Mouse (Mus musculus): ENCODE measurements at regions not wholly inside any gene's neighbourhood (a gene's known extent, or its start where the extent isn't known, plus 50 kb on each side); places are given as distances from the start of the nearest gene placed in this dataset.

- WGBS, result 53% methylated on average over 2 of the region's 2 CpGs
- DNase-seq (ENCODE audit: low spot score) (no peak), ATAC-seq (replicated peaks; ENCODE audit: insufficient number of reproducible peaks, low FRiP score, low TSS enrichment, low read depth) (no peak)
- Histone ChIP-seq H3K9me3 (replicated peaks; ENCODE audit: control insufficient read depth, low read length) (no peaks in the 10 kb centered on the region), H3K27me3 (ENCODE audit: control insufficient read depth, insufficient read depth, low read length) (no peaks in the 10 kb centered on the region), H3K4me2 (ENCODE audit: low read depth, low read length) (no peak overlapping the region), H3K9ac (replicated peaks; ENCODE audit: low read length) (no peak overlapping the region), H3K4me3 (ENCODE audit: low read depth, low read length) (no peak overlapping the region), H3K36me3 (replicated peaks; ENCODE audit: control insufficient read depth, insufficient read depth, low read depth, low read length) (no peaks in the 10 kb centered on the region), H3K4me1 (ENCODE audit: control insufficient read depth, insufficient read depth, low read length) (no peaks in the 10 kb centered on the region), H3K27ac (replicated peaks; ENCODE audit: low read depth, low read length) (no peak overlapping the region)
Measured at GRCm38 (mm10) chr10:111072554-111072909, 62.6 kb upstream of the Zdhhc17 start.

- Histone ChIP-seq H3K9me3 (replicated peaks; ENCODE audit: control insufficient read depth, low read length) (no peaks in the 10 kb centered on the region), H3K27ac (replicated peaks; ENCODE audit: low read depth, low read length) (no peak overlapping the region), H3K4me3 (ENCODE audit: low read depth, low read length) (no peak overlapping the region), H3K36me3 (replicated peaks; ENCODE audit: control insufficient read depth, insufficient read depth, low read depth, low read length) (no peaks in the 10 kb centered on the region), H3K27me3 (ENCODE audit: control insufficient read depth, insufficient read depth, low read length) (no peaks in the 10 kb centered on the region), H3K9ac (replicated peaks; ENCODE audit: low read length) (no peak overlapping the region), H3K4me1 (ENCODE audit: control insufficient read depth, insufficient read depth, low read length) (no peaks in the 10 kb centered on the region), H3K4me2 (ENCODE audit: low read depth, low read length) (no peak overlapping the region)
- DNase-seq (ENCODE audit: low spot score) (peak; percentile 51), ATAC-seq (replicated peaks; ENCODE audit: insufficient number of reproducible peaks, low FRiP score, low TSS enrichment, low read depth) (no peak)
- 18% methylated on average over 6 of the region's 11 CpGs for WGBS
Measured at GRCm38 (mm10) chr10:111071805-111072553, 62.0 kb upstream of the Zdhhc17 start.

GRCm38 (mm10) chr10:111066146-111066545 is 56.2 kb upstream of the Zdhhc17 start:
- no peak overlapping the region for H3K9ac ChIP-seq (replicated peaks; ENCODE audit: low read length)
- no peak for DNase-seq (ENCODE audit: low spot score)
- no peaks in the 10 kb centered on the region for H3K27me3 ChIP-seq (ENCODE audit: control insufficient read depth, insufficient read depth, low read length)
- 77% methylated on average over 11 of the region's 11 CpGs for WGBS
- H3K27ac ChIP-seq (replicated peaks; ENCODE audit: low read depth, low read length), result no peak overlapping the region
- no peaks in the 10 kb centered on the region for H3K9me3 ChIP-seq (replicated peaks; ENCODE audit: control insufficient read depth, low read length)
- H3K4me2 ChIP-seq (ENCODE audit: low read depth, low read length), result no peak overlapping the region
- H3K4me1 ChIP-seq (ENCODE audit: control insufficient read depth, insufficient read depth, low read length), result no peaks in the 10 kb centered on the region
- ATAC-seq (replicated peaks; ENCODE audit: insufficient number of reproducible peaks, low FRiP score, low TSS enrichment, low read depth), result no peak
- H3K36me3 ChIP-seq (replicated peaks; ENCODE audit: control insufficient read depth, insufficient read depth, low read depth, low read length), result no peaks in the 10 kb centered on the region
- H3K4me3 ChIP-seq (ENCODE audit: low read depth, low read length), result no peak overlapping the region

- no peak for ATAC-seq (replicated peaks; ENCODE audit: insufficient number of reproducible peaks, low FRiP score, low TSS enrichment, low read depth)
- H3K36me3 ChIP-seq (replicated peaks; ENCODE audit: control insufficient read depth, insufficient read depth, low read depth, low read length), result no peaks in the 10 kb centered on the region
- no peak overlapping the region for H3K4me2 ChIP-seq (ENCODE audit: low read depth, low read length)
- no peaks in the 10 kb centered on the region for H3K4me1 ChIP-seq (ENCODE audit: control insufficient read depth, insufficient read depth, low read length)
- H3K9me3 ChIP-seq (replicated peaks; ENCODE audit: control insufficient read depth, low read length), result no peaks in the 10 kb centered on the region
- H3K4me3 ChIP-seq (ENCODE audit: low read depth, low read length), result no peak overlapping the region
- DNase-seq (ENCODE audit: low spot score), result no peak
- H3K27me3 ChIP-seq (ENCODE audit: control insufficient read depth, insufficient read depth, low read length), result no peaks in the 10 kb centered on the region
- 83% methylated on average over 8 of the region's 8 CpGs for WGBS
- H3K9ac ChIP-seq (replicated peaks; ENCODE audit: low read length), result no peak overlapping the region
- H3K27ac ChIP-seq (replicated peaks; ENCODE audit: low read depth, low read length), result no peak overlapping the region
Measured at GRCm38 (mm10) chr10:111060626-111061025, 50.7 kb upstream of the Zdhhc17 start.

Data from embryonic facial prominence, embryonic 11.5 days (tissue).